Mouse (Mus musculus): ENCODE results near the gene Ndufv3. TPM values are rescaled to one million over a fixed set of nuclear protein-coding genes. Genes with fewer than 3 reads are reported as not detected.

The Ndufv3 gene
- total and polyA plus RNA-seq, 3 experiments: 158 to 1,046 (median 189) TPM

- H3K9ac ChIP-seq (ENCODE audit: control insufficient read depth, low read depth, low read length, poor library complexity, severe bottlenecking): no peak overlapping the region
- no peak overlapping the region for H3K4me3 ChIP-seq (ENCODE audit: control insufficient read depth in 1 of 2, insufficient read depth in 1 of 2, low read depth in 2 of 2, low read length in 2 of 2)
- H3K79me2 ChIP-seq (ENCODE audit: control insufficient read depth, insufficient read depth, low read length, poor library complexity): peaks cover 9% of the 10 kb centered on the region; the same call in 1 of the 2 replicates
- no peaks in the 10 kb centered on the region for H3K9me3 ChIP-seq (replicated peaks; ENCODE audit: insufficient read depth, low read length)
- no peaks in the 10 kb centered on the region for H3K4me1 ChIP-seq (ENCODE audit: control insufficient read depth in 1 of 2, insufficient read depth in 2 of 2, low read length in 2 of 2)
- H3K27ac ChIP-seq (ENCODE audit: control insufficient read depth, low read depth, low read length): no peak overlapping the region
- peaks cover 0 to 15% of the 10 kb centered on the region in 2 experiments; a peak in 2 of 4 replicates for H3K36me3 ChIP-seq (ENCODE audit: control insufficient read depth in 1 of 2, insufficient read depth in 2 of 2, low read length in 2 of 2)
- H3K27me3 ChIP-seq (ENCODE audit: control insufficient read depth in 1 of 2, insufficient read depth in 2 of 2, low read length in 2 of 2): no peaks in the 10 kb centered on the region
- DNase-seq (ENCODE audit: low read depth, low spot score): no peak
- no peak for TF ChIP-seq NRF1 (IDR thresholded peaks at IDR 0.05; ENCODE audit: insufficient read depth, low read depth, low read length, poor library complexity, severe bottlenecking)
- TF ChIP-seq JUND (IDR thresholded peaks at IDR 0.05; ENCODE audit: low read depth, low read length): no peak
- TF ChIP-seq POLR2AphosphoS2 (IDR thresholded peaks at IDR 0.05; ENCODE audit: low read length): no peak
- TF ChIP-seq ZMIZ1 (IDR thresholded peaks at IDR 0.05; ENCODE audit: low read depth, low read length): no peak
- TF ChIP-seq ETS1 (IDR thresholded peaks at IDR 0.05; ENCODE audit: low read depth, low read length): no peak
- no peak for TF ChIP-seq RCOR1 (IDR thresholded peaks at IDR 0.05; ENCODE audit: low read depth, low read length)
- no peak for TF ChIP-seq POLR2A (IDR thresholded peaks at IDR 0.05; ENCODE audit: control insufficient read depth in 1 of 2, insufficient read depth in 1 of 2, low read depth in 1 of 2, low read length in 2 of 2, poor library complexity in 1 of 2)
- TF ChIP-seq GABPA (IDR thresholded peaks at IDR 0.05; ENCODE audit: low read depth, low read length): no peak
- no peak for TF ChIP-seq KAT2A (conservative IDR thresholded peaks at IDR 0.05; ENCODE audit: low read depth, low read length)
- no peak for TF ChIP-seq MAFK (IDR thresholded peaks at IDR 0.05; ENCODE audit: borderline replicate concordance, low read depth, low read length)
- no peak for TF ChIP-seq BHLHE40 (IDR thresholded peaks at IDR 0.05; ENCODE audit: borderline replicate concordance, low read depth, low read length)
- TF ChIP-seq MYB (IDR thresholded peaks at IDR 0.05; ENCODE audit: low read depth, low read length): no peak
- no peak for TF ChIP-seq MEF2A (IDR thresholded peaks at IDR 0.05; ENCODE audit: extremely low read depth, insufficient replicate concordance, low read depth, low read length, poor library complexity, severe bottlenecking)
- TF ChIP-seq USF1 (IDR thresholded peaks at IDR 0.05; ENCODE audit: low read depth, low read length): no peak
- no peak for TF ChIP-seq ELF1 (IDR thresholded peaks at IDR 0.05; ENCODE audit: low read depth, low read length)
- TF ChIP-seq CTCF (IDR thresholded peaks at IDR 0.05 in 2 of 3, conservative IDR thresholded peaks at IDR 0.05 in 1 of 3; ENCODE audit: control insufficient read depth in 1 of 3, insufficient read depth in 1 of 3, low read depth in 2 of 3, low read length in 3 of 3, poor library complexity in 1 of 3, severe bottlenecking in 1 of 3): no peak
- TF ChIP-seq CHD1 (IDR thresholded peaks at IDR 0.05; ENCODE audit: low read depth, low read length): no peak
- TF ChIP-seq HCFC1 (IDR thresholded peaks at IDR 0.05; ENCODE audit: low read depth, low read length): no peak
These were observed 16.6 kb upstream of the Ndufv3 start for GRCm38 (mm10) chr17:31503337-31503736.

DNA sequence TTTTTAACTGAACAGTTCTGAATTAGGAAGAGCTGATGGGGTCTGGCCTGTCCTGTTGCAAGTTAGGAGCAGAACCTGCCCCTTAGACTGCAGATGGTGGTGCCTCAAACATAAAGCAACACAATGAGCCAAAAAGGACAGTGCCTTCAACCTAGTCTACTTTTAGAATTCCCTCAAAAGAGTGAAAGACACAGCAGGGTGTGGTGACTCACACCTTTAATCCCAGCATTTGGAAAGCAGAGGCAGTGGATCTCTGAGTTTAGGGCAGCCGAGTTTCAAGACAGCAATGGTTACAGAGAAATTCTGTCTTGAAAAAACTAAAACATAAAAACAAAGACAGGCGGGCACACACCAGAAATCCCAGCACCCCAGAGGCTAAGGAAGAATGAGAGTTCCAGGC, 16.0 kb upstream of the Ndufv3 start:
- Histone ChIP-seq H3K4me3 (ENCODE audit: control insufficient read depth in 1 of 2, insufficient read depth in 1 of 2, low read depth in 2 of 2, low read length in 2 of 2) (no peak overlapping the region), H3K4me1 (ENCODE audit: control insufficient read depth in 1 of 2, insufficient read depth in 2 of 2, low read length in 2 of 2) (no peaks in the 10 kb centered on the region), H3K36me3 (ENCODE audit: control insufficient read depth in 1 of 2, insufficient read depth in 2 of 2, low read length in 2 of 2) (peaks cover 0 to 15% of the 10 kb centered on the region in 2 experiments; a peak in 2 of 4 replicates), H3K9ac (ENCODE audit: control insufficient read depth, low read depth, low read length, poor library complexity, severe bottlenecking) (no peak overlapping the region), H3K27ac (ENCODE audit: control insufficient read depth, low read depth, low read length) (no peak overlapping the region), H3K79me2 (ENCODE audit: control insufficient read depth, insufficient read depth, low read length, poor library complexity) (peaks cover 11% of the 10 kb centered on the region; the same call in 1 of the 2 replicates), H3K27me3 (ENCODE audit: control insufficient read depth in 1 of 2, insufficient read depth in 2 of 2, low read length in 2 of 2) (no peaks in the 10 kb centered on the region), H3K9me3 (replicated peaks; ENCODE audit: insufficient read depth, low read length) (no peaks in the 10 kb centered on the region)
- no peak for DNase-seq (ENCODE audit: low read depth, low spot score)
- TF ChIP-seq ETS1 (IDR thresholded peaks at IDR 0.05; ENCODE audit: low read depth, low read length) (no peak), ZC3H11A (IDR thresholded peaks at IDR 0.05; ENCODE audit: low read depth, low read length) (no peak), USF1 (IDR thresholded peaks at IDR 0.05; ENCODE audit: low read depth, low read length) (no peak)

All from MEL (cell line).